Mouse (Mus musculus) MEL (cell line): ENCODE measurements around the gene Egfem1.

Source experiments
- CTCF ChIP-seq, 3 experiments: IDR thresholded peaks in 2 of 3; conservative IDR thresholded peaks in 1 of 3; 2 replicates each; pipeline ENCODE4 v1.5.1; 2011 to 2012; ENCODE audit warnings: low read length in 3 of 3, low read depth in 2 of 3, mild to moderate bottlenecking in 2 of 3, improper control_type of control experiment in 1 of 3, inconsistent platforms in 1 of 3, mixed read lengths in 1 of 3, moderate library complexity in 1 of 3; ENCODE audit not compliant: control insufficient read depth in 1 of 3, insufficient read depth in 1 of 3, poor library complexity in 1 of 3, severe bottlenecking in 1 of 3
- E2F4 ChIP-seq: IDR thresholded peaks from 2 replicates; pipeline ENCODE4 v1.6.1; 2011; ENCODE audit warnings: low read depth, low read length, improper control_type of control experiment, borderline replicate concordance
- EP300 ChIP-seq, 2 experiments: IDR thresholded peaks; 2 replicates each; pipeline ENCODE4 v1.6.1; 2011; ENCODE audit warnings: improper control_type of control experiment in 2 of 2, low read length in 2 of 2, low read depth in 1 of 2, mild to moderate bottlenecking in 1 of 2
- GATA1 ChIP-seq: IDR thresholded peaks from 2 replicates; pipeline ENCODE4 v1.6.1; 2011; ENCODE audit warnings: low read depth, low read length, improper control_type of control experiment
- HCFC1 ChIP-seq: IDR thresholded peaks from 2 replicates; pipeline ENCODE4 v1.6.1; 2012; ENCODE audit warnings: low read depth, mild to moderate bottlenecking, inconsistent platforms, low read length, improper control_type of control experiment, moderate library complexity
- JUND ChIP-seq: IDR thresholded peaks from 2 replicates; pipeline ENCODE4 v1.6.1; 2011; ENCODE audit warnings: low read depth, mild to moderate bottlenecking, improper control_type of control experiment, low read length
- MYC ChIP-seq: IDR thresholded peaks from 2 replicates; pipeline ENCODE4 v1.6.1; 2011; ENCODE audit warnings: low read depth, mild to moderate bottlenecking, low read length, improper control_type of control experiment, moderate library complexity
- NRF1 ChIP-seq: IDR thresholded peaks from 2 replicates; pipeline ENCODE4 v1.6.1; 2014; ENCODE audit warnings: low read depth, mild to moderate bottlenecking, inconsistent platforms, low read length, improper control_type of control experiment, moderate library complexity; ENCODE audit not compliant: poor library complexity, insufficient read depth, severe bottlenecking
- POLR2A ChIP-seq, 2 experiments: IDR thresholded peaks; 2 replicates each; pipeline ENCODE4 v1.6.1; 2011 to 2012; ENCODE audit warnings: low read length in 2 of 2, mild to moderate bottlenecking in 2 of 2, control low read depth in 1 of 2, improper control_type of control experiment in 1 of 2, low read depth in 1 of 2, moderate library complexity in 1 of 2; ENCODE audit not compliant: control insufficient read depth in 1 of 2, insufficient read depth in 1 of 2, poor library complexity in 1 of 2
- POLR2AphosphoS2 ChIP-seq: IDR thresholded peaks from 2 replicates; pipeline ENCODE4 v1.6.1; 2011; ENCODE audit warnings: low read length, improper control_type of control experiment
- RCOR1 ChIP-seq: IDR thresholded peaks from 2 replicates; pipeline ENCODE4 v1.6.1; 2012; ENCODE audit warnings: low read depth, mild to moderate bottlenecking, inconsistent platforms, low read length, improper control_type of control experiment
- SIN3A ChIP-seq: IDR thresholded peaks from 2 replicates; pipeline ENCODE4 v1.6.1; 2012; ENCODE audit warnings: low read length, improper control_type of control experiment, inconsistent platforms
- ZKSCAN1 ChIP-seq: IDR thresholded peaks from 2 replicates; pipeline ENCODE4 v1.6.1; 2012; ENCODE audit warnings: low read depth, mild to moderate bottlenecking, inconsistent platforms, low read length, improper control_type of control experiment, moderate library complexity
- ZMIZ1 ChIP-seq: IDR thresholded peaks from 2 replicates; pipeline ENCODE4 v1.6.1; 2012; ENCODE audit warnings: low read depth, mild to moderate bottlenecking, inconsistent platforms, low read length, improper control_type of control experiment, moderate library complexity

- TF ChIP-seq NRF1 (no peak), CTCF (IDR thresholded peaks at IDR 0.05 in 2 of 3, conservative IDR thresholded peaks at IDR 0.05 in 1 of 3; ENCODE audit: control insufficient read depth in 1 of 3, insufficient read depth in 1 of 3, low read depth in 2 of 3, low read length in 3 of 3, poor library complexity in 1 of 3, severe bottlenecking in 1 of 3) (no peak), E2F4 (no peak), SIN3A (no peak), ZMIZ1 (no peak), GATA1 (no peak), HCFC1 (no peak), POLR2A (IDR thresholded peaks at IDR 0.05; ENCODE audit: control insufficient read depth in 1 of 2, insufficient read depth in 1 of 2, low read depth in 1 of 2, low read length in 2 of 2, poor library complexity in 1 of 2) (no peak), MYC (no peak), ZKSCAN1 (no peak), JUND (no peak), RCOR1 (no peak), POLR2AphosphoS2 (no peak), EP300 (IDR thresholded peaks at IDR 0.05; ENCODE audit: low read depth in 1 of 2, low read length in 2 of 2) (no peak)
These were observed 210.4 kb downstream of the Egfem1 start for GRCm38 (mm10) chr3:29292251-29292650.
